Mouse (Mus musculus): ENCODE measurements at regions not wholly inside any gene's neighbourhood (a gene's known extent, or its start where the extent isn't known, plus 50 kb on each side); places are given as distances from the start of the nearest gene placed in this dataset.

- ATAC-seq = peak; percentile 89
- no peak overlapping the region for H3K4me2 ChIP-seq (ENCODE audit: low read length)
- no peak overlapping the region for H3K9ac ChIP-seq (ENCODE audit: low read length)
- peak; percentile 84 for DNase-seq (ENCODE audit: low spot score)
- H3K27ac ChIP-seq (ENCODE audit: low read depth, low read length) = no peak overlapping the region
- no peak overlapping the region for H3K4me3 ChIP-seq (ENCODE audit: low read depth, low read length)
- H3K4me1 ChIP-seq (ENCODE audit: control insufficient read depth, insufficient read depth, low read length) = no peaks in the 10 kb centered on the region
- H3K27me3 ChIP-seq (replicated peaks; ENCODE audit: control insufficient read depth, insufficient read depth, low read length) = no peaks in the 10 kb centered on the region
- H3K9me3 ChIP-seq (replicated peaks; ENCODE audit: control insufficient read depth, low read length) = no peaks in the 10 kb centered on the region
- H3K36me3 ChIP-seq (ENCODE audit: control insufficient read depth, insufficient read depth, low read length) = no peaks in the 10 kb centered on the region
- WGBS = 48% methylated on average over 7 of the region's 7 CpGs
Measured at GRCm38 (mm10) chr2:78655156-78655855, 212.6 kb upstream of the Ube2e3 start.

- no peaks in the 10 kb centered on the region for H3K9me3 ChIP-seq (replicated peaks; ENCODE audit: control insufficient read depth, low read length)
- 48% methylated on average over 2 of the region's 2 CpGs for whole genome bisulfite sequencing
- H3K4me1 ChIP-seq (ENCODE audit: control insufficient read depth, insufficient read depth, low read length) = no peaks in the 10 kb centered on the region
- H3K4me2 ChIP-seq (ENCODE audit: low read length) = no peak overlapping the region
- DNase-seq (ENCODE audit: low spot score) (no peak), ATAC-seq (no peak)
- H3K36me3 ChIP-seq (ENCODE audit: control insufficient read depth, insufficient read depth, low read length) = no peaks in the 10 kb centered on the region
- H3K27ac ChIP-seq (ENCODE audit: low read depth, low read length) = no peak overlapping the region
- no peak overlapping the region for H3K4me3 ChIP-seq (ENCODE audit: low read depth, low read length)
- H3K27me3 ChIP-seq (replicated peaks; ENCODE audit: control insufficient read depth, insufficient read depth, low read length) = no peaks in the 10 kb centered on the region
- H3K9ac ChIP-seq (ENCODE audit: low read length) = no peak overlapping the region
Measured at GRCm38 (mm10) chr2:78651549-78651948, 216.4 kb upstream of the Ube2e3 start.

- Histone ChIP-seq H3K4me3 (ENCODE audit: low read depth, low read length) (no peak overlapping the region), H3K9ac (ENCODE audit: low read length) (no peak overlapping the region), H3K4me2 (ENCODE audit: low read length) (no peak overlapping the region), H3K36me3 (ENCODE audit: control insufficient read depth, insufficient read depth, low read length) (no peaks in the 10 kb centered on the region), H3K9me3 (replicated peaks; ENCODE audit: control insufficient read depth, low read length) (no peaks in the 10 kb centered on the region), H3K27me3 (replicated peaks; ENCODE audit: control insufficient read depth, insufficient read depth, low read length) (no peaks in the 10 kb centered on the region), H3K4me1 (ENCODE audit: control insufficient read depth, insufficient read depth, low read length) (no peaks in the 10 kb centered on the region), H3K27ac (ENCODE audit: low read depth, low read length) (no peak overlapping the region)
- ATAC-seq (no peak), DNase-seq (ENCODE audit: low spot score) (no peak)
- 82% methylated on average over 6 of the region's 6 CpGs for WGBS
Measured at GRCm38 (mm10) chr2:78640361-78640760, 227.6 kb upstream of the Ube2e3 start.

- H3K4me2 ChIP-seq (ENCODE audit: low read length) = no peak overlapping the region
- H3K27me3 ChIP-seq (replicated peaks; ENCODE audit: control insufficient read depth, insufficient read depth, low read length) = no peaks in the 10 kb centered on the region
- no peaks in the 10 kb centered on the region for H3K4me1 ChIP-seq (ENCODE audit: control insufficient read depth, insufficient read depth, low read length)
- H3K27ac ChIP-seq (ENCODE audit: low read depth, low read length) = no peak overlapping the region
- H3K9me3 ChIP-seq (replicated peaks; ENCODE audit: control insufficient read depth, low read length) = no peaks in the 10 kb centered on the region
- no peak overlapping the region for H3K4me3 ChIP-seq (ENCODE audit: low read depth, low read length)
- 87% methylated on average over 4 of the region's 4 CpGs for WGBS
- ATAC-seq = no peak
- DNase-seq (ENCODE audit: low spot score) = no peak
- no peak overlapping the region for H3K9ac ChIP-seq (ENCODE audit: low read length)
- no peaks in the 10 kb centered on the region for H3K36me3 ChIP-seq (ENCODE audit: control insufficient read depth, insufficient read depth, low read length)
Measured at GRCm38 (mm10) chr2:78625264-78625663, 242.7 kb upstream of the Ube2e3 start.

- DNase-seq (ENCODE audit: low spot score) = peak; percentile 22
- Histone ChIP-seq H3K4me2 (ENCODE audit: low read length) (no peak overlapping the region), H3K36me3 (ENCODE audit: control insufficient read depth, insufficient read depth, low read length) (no peaks in the 10 kb centered on the region)
Measured at GRCm38 (mm10) chr2:78606388-78606787, 261.5 kb upstream of the Ube2e3 start.

GRCm38 (mm10) chr2:78600753-78601152 is 267.2 kb upstream of the Ube2e3 start:
- no peak overlapping the region for H3K9ac ChIP-seq (ENCODE audit: low read length)
- WGBS = 86% methylated on average over 2 of the region's 2 CpGs
- DNase-seq (ENCODE audit: low spot score) (no peak), ATAC-seq (no peak)
- no peaks in the 10 kb centered on the region for H3K27me3 ChIP-seq (replicated peaks; ENCODE audit: control insufficient read depth, insufficient read depth, low read length)
- H3K36me3 ChIP-seq (ENCODE audit: control insufficient read depth, insufficient read depth, low read length) = no peaks in the 10 kb centered on the region
- H3K4me2 ChIP-seq (ENCODE audit: low read length) = no peak overlapping the region
- H3K4me3 ChIP-seq (ENCODE audit: low read depth, low read length) = no peak overlapping the region
- H3K27ac ChIP-seq (ENCODE audit: low read depth, low read length) = no peak overlapping the region
- no peaks in the 10 kb centered on the region for H3K4me1 ChIP-seq (ENCODE audit: control insufficient read depth, insufficient read depth, low read length)
- H3K9me3 ChIP-seq (replicated peaks; ENCODE audit: control insufficient read depth, low read length) = no peaks in the 10 kb centered on the region

More at GRCm38 (mm10) chr2:78606388-78606787, 261.5 kb upstream of the Ube2e3 start:
- H3K4me3 ChIP-seq (ENCODE audit: low read depth, low read length) = no peak overlapping the region
- no peaks in the 10 kb centered on the region for H3K4me1 ChIP-seq (ENCODE audit: control insufficient read depth, insufficient read depth, low read length)
- no peaks in the 10 kb centered on the region for H3K9me3 ChIP-seq (replicated peaks; ENCODE audit: control insufficient read depth, low read length)
- H3K27ac ChIP-seq (ENCODE audit: low read depth, low read length) = no peak overlapping the region
- H3K9ac ChIP-seq (ENCODE audit: low read length) = no peak overlapping the region
- ATAC-seq = no peak
- H3K27me3 ChIP-seq (replicated peaks; ENCODE audit: control insufficient read depth, insufficient read depth, low read length) = no peaks in the 10 kb centered on the region

- Histone ChIP-seq H3K4me2 (ENCODE audit: low read length) (no peak overlapping the region), H3K4me3 (ENCODE audit: low read depth, low read length) (no peak overlapping the region), H3K27me3 (replicated peaks; ENCODE audit: control insufficient read depth, insufficient read depth, low read length) (no peaks in the 10 kb centered on the region), H3K36me3 (ENCODE audit: control insufficient read depth, insufficient read depth, low read length) (no peaks in the 10 kb centered on the region), H3K4me1 (ENCODE audit: control insufficient read depth, insufficient read depth, low read length) (no peaks in the 10 kb centered on the region), H3K9ac (ENCODE audit: low read length) (no peak overlapping the region), H3K9me3 (replicated peaks; ENCODE audit: control insufficient read depth, low read length) (no peaks in the 10 kb centered on the region), H3K27ac (ENCODE audit: low read depth, low read length) (no peak overlapping the region)
- ATAC-seq (no peak), DNase-seq (ENCODE audit: low spot score) (no peak)
- WGBS = 92% methylated on average over 8 of the region's 8 CpGs
Measured at GRCm38 (mm10) chr2:78598039-78598438, 269.9 kb upstream of the Ube2e3 start.

GRCm38 (mm10) chr2:78596251-78596650 is 271.7 kb upstream of the Ube2e3 start:
- WGBS = 68% methylated on average over 2 of the region's 2 CpGs
- no peaks in the 10 kb centered on the region for H3K4me1 ChIP-seq (ENCODE audit: control insufficient read depth, insufficient read depth, low read length)
- ATAC-seq = no peak
- no peak overlapping the region for H3K9ac ChIP-seq (ENCODE audit: low read length)
- no peaks in the 10 kb centered on the region for H3K36me3 ChIP-seq (ENCODE audit: control insufficient read depth, insufficient read depth, low read length)
- no peak overlapping the region for H3K27ac ChIP-seq (ENCODE audit: low read depth, low read length)
- no peak overlapping the region for H3K4me2 ChIP-seq (ENCODE audit: low read length)
- no peaks in the 10 kb centered on the region for H3K27me3 ChIP-seq (replicated peaks; ENCODE audit: control insufficient read depth, insufficient read depth, low read length)
- no peak overlapping the region for H3K4me3 ChIP-seq (ENCODE audit: low read depth, low read length)
- no peak for DNase-seq (ENCODE audit: low spot score)
- no peaks in the 10 kb centered on the region for H3K9me3 ChIP-seq (replicated peaks; ENCODE audit: control insufficient read depth, low read length)

GRCm38 (mm10) chr2:78580013-78580412 is 287.9 kb upstream of the Ube2e3 start:
- ATAC-seq (no peak), DNase-seq (ENCODE audit: low spot score) (no peak)
- H3K9ac ChIP-seq (ENCODE audit: low read length) = no peak overlapping the region
- H3K4me1 ChIP-seq (ENCODE audit: control insufficient read depth, insufficient read depth, low read length) = no peaks in the 10 kb centered on the region
- no peak overlapping the region for H3K27ac ChIP-seq (ENCODE audit: low read depth, low read length)
- no peak overlapping the region for H3K4me3 ChIP-seq (ENCODE audit: low read depth, low read length)
- no peaks in the 10 kb centered on the region for H3K36me3 ChIP-seq (ENCODE audit: control insufficient read depth, insufficient read depth, low read length)
- H3K4me2 ChIP-seq (ENCODE audit: low read length) = no peak overlapping the region
- no peaks in the 10 kb centered on the region for H3K9me3 ChIP-seq (replicated peaks; ENCODE audit: control insufficient read depth, low read length)
- WGBS = 78% methylated on average over 6 of the region's 6 CpGs
- H3K27me3 ChIP-seq (replicated peaks; ENCODE audit: control insufficient read depth, insufficient read depth, low read length) = no peaks in the 10 kb centered on the region
